Mouse (Mus musculus): ENCODE results near the gene Stard9. TPM values are rescaled to one million over a fixed set of nuclear protein-coding genes. Genes with fewer than 3 reads are reported as not detected.

Stard9 gene
- polyA plus RNA-seq, 1 experiment from 2014 or later: 20.2 TPM

DNA sequence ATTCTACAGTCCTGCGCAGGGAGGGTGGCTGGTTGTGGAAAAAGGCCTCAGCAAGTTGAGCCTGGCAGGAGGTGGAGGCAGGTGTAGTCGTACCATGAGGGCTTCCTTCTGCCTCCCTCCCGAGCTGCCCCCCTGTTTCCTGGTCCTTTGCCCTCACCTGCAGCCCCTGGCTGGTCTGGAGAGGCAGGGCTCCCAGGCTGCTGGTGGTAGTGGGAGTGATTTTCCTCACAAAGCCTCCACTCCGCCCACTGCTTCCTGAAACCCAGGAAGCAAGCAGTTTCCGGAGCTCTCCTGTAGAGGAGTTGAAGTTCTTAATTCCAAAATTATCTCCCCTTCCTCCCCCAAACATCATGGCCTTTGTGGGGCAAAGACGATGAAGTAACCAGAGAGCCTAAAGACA is 95.3 kb downstream of the Stard9 start:
- Histone ChIP-seq H3K27ac (no peak overlapping the region), H3K4me3 (ENCODE audit: inconsistent target) (no peak overlapping the region), H3K79me2 (ENCODE audit: inconsistent target) (no peaks in the 10 kb centered on the region), H3K36me3 (ENCODE audit: inconsistent target) (peaks cover 79% of the 10 kb centered on the region; the same call in 1 of the 2 replicates)
- WGBS (ENCODE audit: missing documents): 45% methylated on average over 6 of the region's 6 CpGs

DNA sequence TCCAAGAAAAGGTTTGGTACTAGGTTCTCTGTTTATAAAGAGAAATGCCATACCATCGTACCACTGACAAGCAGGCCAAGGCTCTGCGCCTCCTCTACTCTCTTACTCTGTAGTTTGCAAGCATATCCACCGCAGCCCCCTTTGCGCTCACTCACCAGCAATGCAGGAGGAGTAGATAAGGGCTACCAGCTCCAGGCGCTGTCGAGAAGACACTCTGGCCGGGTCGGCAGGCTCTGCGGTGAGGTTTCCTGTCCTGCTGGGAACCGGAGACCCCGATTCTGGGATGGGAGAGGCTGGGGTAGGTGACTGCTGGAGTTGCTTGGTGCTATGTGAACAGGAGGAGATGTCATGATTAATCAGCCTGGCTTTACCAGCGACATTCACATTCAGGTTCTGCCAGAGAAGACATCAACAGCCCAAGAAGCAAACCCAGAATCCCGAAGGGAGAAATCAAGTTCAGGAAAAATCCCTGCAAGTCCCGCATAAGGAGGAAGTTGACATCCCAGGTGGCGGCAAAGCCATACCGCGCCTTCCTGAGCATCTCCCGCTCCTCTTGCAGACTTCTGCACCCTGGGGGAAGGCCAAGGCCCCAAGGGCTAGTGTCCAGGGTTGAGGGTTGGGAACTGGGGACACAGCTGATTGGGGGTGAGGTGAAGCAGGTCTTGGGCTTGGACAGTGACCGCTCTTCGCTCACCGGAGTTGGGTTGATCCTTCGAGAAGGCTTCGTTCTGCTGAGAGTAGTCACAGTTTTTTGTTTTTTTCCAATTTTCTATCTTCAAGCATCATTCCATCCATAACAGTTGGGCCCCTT is 101.1 kb downstream of the Stard9 start:
- WGBS (ENCODE audit: missing documents): 39% methylated on average over 23 of the region's 23 CpGs
- H3K36me3 ChIP-seq (ENCODE audit: inconsistent target): peaks cover 37% of the 10 kb centered on the region; the same call in 1 of the 2 replicates
- H3K4me3 ChIP-seq (ENCODE audit: inconsistent target): peak overlapping the region; percentile 41
- H3K27ac ChIP-seq: no peak overlapping the region
- H3K79me2 ChIP-seq (ENCODE audit: inconsistent target): peaks cover 5% of the 10 kb centered on the region; the same call in 1 of the 2 replicates

DNA sequence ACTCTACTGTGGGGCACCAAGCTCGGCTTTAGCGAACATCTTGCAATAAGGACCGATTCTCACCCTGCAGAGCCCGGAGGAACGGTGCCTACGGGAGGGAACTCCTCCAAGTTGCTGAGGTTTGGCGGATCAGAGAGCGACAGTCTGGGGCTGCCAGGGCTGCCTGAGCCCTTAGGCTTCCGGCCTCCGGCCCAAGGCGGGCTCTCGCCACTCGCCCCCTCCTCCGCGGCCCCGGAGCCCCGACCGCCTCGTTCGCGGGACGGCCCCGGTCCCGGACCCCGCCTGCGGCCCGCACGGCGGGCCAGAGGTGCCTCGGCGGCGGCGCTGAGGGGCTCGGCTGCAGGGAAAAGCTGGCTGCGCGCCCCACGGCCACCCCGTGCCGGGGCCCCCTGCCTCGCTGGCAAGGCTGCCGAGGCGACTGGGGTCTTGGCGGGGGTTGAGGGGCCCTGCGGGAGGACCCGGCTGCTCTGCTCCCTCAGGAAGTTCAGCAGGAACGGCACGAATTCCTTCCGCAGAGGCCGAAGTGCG is 101.8 kb downstream of the Stard9 start:
- Histone ChIP-seq H3K4me3 (ENCODE audit: inconsistent target) (peak overlapping the region; percentile 41), H3K36me3 (ENCODE audit: inconsistent target) (peaks cover 31% of the 10 kb centered on the region; the same call in 1 of the 2 replicates), H3K27ac (no peak overlapping the region), H3K79me2 (ENCODE audit: inconsistent target) (peaks cover 5% of the 10 kb centered on the region; the same call in 1 of the 2 replicates)
- under 1% methylated on average over 30 of the region's 50 CpGs for WGBS (ENCODE audit: missing documents)

DNA sequence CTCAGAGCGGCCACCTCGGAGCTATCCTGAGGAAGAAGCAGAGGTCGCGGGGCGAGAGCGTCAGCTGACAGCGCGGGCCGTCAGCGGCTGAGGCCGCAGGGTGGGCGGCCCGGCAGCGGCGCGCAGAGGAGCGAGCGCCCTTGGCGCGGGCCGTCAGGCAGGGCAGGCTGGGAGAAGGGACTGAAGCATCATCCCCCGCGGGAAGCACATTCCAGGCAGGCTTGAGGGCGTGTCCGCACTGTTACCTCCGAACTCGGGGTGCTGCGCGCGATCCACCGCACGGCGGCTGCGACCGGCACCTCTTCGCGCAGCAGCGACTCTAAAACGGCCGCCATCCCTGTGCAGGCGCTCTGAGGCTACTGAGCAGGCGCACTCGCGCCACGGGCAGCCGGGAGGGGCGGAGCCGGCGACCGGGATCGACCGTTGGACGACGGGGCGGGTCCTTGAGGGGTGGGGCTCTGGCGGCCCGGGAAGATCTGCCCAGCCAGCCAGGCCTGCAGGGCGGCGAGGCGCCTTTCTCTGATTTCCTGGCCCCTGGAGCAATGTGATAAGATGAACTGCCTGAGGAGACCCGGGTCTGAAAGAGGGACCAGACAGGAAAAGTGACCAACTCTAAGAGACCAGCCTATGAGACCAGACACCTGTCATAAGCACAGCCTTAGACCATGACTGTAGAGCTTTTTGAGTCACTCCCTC is 102.4 kb downstream of the Stard9 start:
- WGBS (ENCODE audit: missing documents): under 1% methylated on average over 58 of the region's 61 CpGs
- Histone ChIP-seq H3K36me3 (ENCODE audit: inconsistent target) (peaks cover 25% of the 10 kb centered on the region; the same call in 1 of the 2 replicates), H3K79me2 (ENCODE audit: inconsistent target) (peaks cover 5% of the 10 kb centered on the region; the same call in 1 of the 2 replicates), H3K27ac (peak overlapping the region; percentile 56), H3K4me3 (ENCODE audit: inconsistent target) (peak overlapping the region; percentile 48)

DNA sequence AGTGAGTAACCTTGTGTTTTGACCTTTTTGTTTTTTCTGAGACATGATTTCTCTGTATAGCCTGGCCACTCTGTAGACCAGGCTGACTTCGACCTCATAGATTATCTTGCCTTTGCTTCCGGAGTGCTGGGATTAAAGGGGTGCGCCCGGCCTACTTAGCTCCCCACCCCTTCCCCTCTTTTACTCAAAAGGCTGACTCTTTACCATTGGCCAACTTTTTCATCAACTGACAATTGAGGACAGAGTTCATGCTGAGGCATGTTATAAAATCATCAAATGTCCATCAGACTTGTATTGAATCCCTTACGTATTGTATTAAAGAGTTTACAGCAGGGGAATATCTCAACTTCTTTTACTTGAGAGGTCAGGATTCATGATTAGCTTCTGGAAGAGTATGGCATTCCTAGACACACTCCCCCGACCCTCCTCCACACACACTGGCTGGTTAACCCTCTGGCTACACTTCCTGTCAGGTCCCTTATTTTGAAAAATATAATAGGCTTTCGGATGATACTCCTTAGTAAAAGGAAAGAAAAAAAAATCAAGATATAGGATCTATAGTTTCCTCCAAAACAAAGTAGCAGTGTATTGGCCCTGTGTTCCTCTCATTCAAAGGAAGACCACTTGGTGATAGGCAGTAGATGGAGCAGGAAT is 103.1 kb downstream of the Stard9 start:
- WGBS (ENCODE audit: missing documents): 42% methylated on average over 7 of the region's 7 CpGs
- H3K36me3 ChIP-seq (ENCODE audit: inconsistent target): peaks cover 18% of the 10 kb centered on the region; the same call in 1 of the 2 replicates
- H3K79me2 ChIP-seq (ENCODE audit: inconsistent target): peaks cover 5% of the 10 kb centered on the region; the same call in 1 of the 2 replicates
- H3K27ac ChIP-seq: peak overlapping the region; percentile 56
- H3K4me3 ChIP-seq (ENCODE audit: inconsistent target): peak overlapping the region; percentile 48

DNA sequence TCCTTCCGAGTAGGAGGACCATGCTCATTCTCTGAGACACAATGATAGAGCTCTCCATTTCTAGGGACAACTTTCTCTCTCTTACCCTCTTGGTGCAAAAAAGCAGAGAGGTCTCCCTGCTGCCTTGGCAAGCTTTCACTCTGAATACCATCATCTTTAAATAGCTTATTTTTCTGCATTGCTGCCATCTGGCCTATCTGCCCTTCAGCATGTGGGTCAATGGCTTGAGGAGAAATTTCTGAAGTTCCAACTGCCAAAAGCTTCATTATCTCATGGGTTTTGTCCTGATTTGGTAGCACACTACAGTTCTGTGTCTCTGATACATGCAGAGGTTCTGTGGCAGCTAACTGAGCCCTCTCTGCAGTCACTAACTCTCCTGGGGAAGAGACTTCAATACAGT is 116.6 kb downstream of the Stard9 start:
- no peak overlapping the region for H3K4me3 ChIP-seq (ENCODE audit: inconsistent target)
- H3K36me3 ChIP-seq (ENCODE audit: inconsistent target): no peaks in the 10 kb centered on the region
- 86% methylated on average over 1 of the region's 1 CpGs for WGBS (ENCODE audit: missing documents)
- no peaks in the 10 kb centered on the region for H3K79me2 ChIP-seq (ENCODE audit: inconsistent target)
- no peak overlapping the region for H3K27ac ChIP-seq

DNA sequence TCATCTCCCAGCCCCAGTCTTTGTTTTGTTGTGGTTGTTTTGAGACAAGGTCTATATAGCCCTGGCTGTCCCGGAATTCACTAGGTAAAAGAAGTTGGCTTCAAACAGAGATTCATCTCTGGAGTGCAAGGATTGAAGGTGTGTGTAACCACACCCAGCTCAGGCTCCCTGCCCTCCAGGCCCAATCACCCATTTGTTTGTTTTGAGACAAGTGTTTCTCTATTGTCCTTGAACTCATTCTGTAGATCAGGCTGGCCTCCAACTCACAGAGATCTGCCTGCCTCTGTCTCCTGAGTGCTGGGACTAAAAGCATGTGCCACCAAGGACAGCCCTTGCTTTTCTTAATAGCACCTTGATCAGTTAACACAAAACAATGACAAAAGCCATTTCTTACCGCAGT is 119.1 kb downstream of the Stard9 start:
- Histone ChIP-seq H3K27ac (no peak overlapping the region), H3K36me3 (ENCODE audit: inconsistent target) (no peaks in the 10 kb centered on the region), H3K4me3 (ENCODE audit: inconsistent target) (no peak overlapping the region), H3K79me2 (ENCODE audit: inconsistent target) (no peaks in the 10 kb centered on the region)
- 100% methylated on average over 2 of the region's 2 CpGs for WGBS (ENCODE audit: missing documents)

DNA sequence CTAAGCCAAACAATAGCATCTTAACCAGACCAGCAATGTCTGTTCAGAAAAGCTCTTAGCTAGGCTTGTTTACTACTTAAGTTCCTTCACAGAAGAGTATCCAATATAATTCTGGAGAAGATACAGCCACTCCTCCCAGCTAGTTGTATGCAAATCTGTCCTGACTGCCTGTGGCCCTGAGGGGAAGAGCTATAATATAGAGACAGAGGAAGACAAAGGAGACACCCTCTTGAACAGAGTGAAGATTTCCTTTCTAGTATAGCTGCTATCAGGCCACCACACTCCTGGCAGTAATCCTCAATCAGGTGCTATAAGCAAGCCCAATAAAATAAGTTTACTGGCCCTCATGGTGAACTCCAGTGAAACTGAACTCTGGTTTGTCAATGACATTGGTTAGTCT is 133.0 kb downstream of the Stard9 start:
- Histone ChIP-seq H3K36me3 (ENCODE audit: inconsistent target) (no peaks in the 10 kb centered on the region), H3K79me2 (ENCODE audit: inconsistent target) (no peaks in the 10 kb centered on the region), H3K27ac (no peak overlapping the region), H3K4me3 (ENCODE audit: inconsistent target) (no peak overlapping the region)

DNA sequence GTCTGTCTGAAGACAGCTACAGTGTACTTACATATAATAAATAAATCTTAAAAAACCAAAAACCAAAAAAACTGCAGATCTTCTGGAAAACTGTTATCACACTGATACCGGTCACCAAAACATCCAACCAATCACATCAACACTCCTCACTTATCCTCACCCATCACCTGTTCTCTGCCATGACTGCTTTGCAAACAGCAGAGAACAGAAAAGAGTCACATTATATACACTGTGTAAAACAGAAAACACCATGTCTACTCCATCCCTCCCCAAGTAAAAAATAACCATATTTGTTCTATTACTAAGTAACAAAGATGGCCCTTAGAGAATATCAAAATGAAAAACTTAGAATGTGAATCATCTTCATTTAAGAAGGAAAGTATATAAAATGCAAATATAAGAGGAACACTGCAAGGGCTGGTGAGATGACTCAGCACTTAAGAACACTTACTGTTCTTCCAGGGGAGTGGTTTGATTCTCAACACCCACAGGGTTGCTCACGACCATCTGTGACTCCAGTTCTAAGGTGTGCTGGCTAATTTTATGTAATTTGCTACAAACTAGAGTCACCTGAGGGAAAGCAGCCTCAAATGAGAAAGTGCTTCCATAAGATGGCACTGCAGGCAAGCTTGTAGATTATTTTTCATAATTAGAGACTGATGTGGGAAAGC is 141.5 kb downstream of the Stard9 start:
- WGBS (ENCODE audit: missing documents): 78% methylated on average over 2 of the region's 2 CpGs
- H3K36me3 ChIP-seq (ENCODE audit: inconsistent target): no peaks in the 10 kb centered on the region
- H3K4me3 ChIP-seq (ENCODE audit: inconsistent target): no peak overlapping the region
- H3K27ac ChIP-seq: no peak overlapping the region
- no peaks in the 10 kb centered on the region for H3K79me2 ChIP-seq (ENCODE audit: inconsistent target)

Other genes starting within 250 kb of the Stard9 start
- gene Ganc, start 225.2 kb upstream of the Stard9 start, polyA plus RNA-seq (2018): 6.3 to 14.6 TPM (median 9.9 TPM) in 3 replicates
- gene Tmem87a, start 225.0 kb upstream of the Stard9 start, polyA plus RNA-seq (2018): 38.8 to 52.5 TPM (median 44.9 TPM) in 3 replicates
- 0.22 to 0.67 TPM (median 0.42 TPM) in 3 replicates for gene Capn3, start 173.1 kb upstream of the Stard9 start, polyA plus RNA-seq (2018)
- gene Zfp106, start 65.3 kb upstream of the Stard9 start, polyA plus RNA-seq (2018): 45.2 to 55.7 TPM (median 52.7 TPM) in 3 replicates
- 69.9 to 226 TPM (median 125 TPM) in 3 replicates for gene Snap23, start 61.5 kb upstream of the Stard9 start, polyA plus RNA-seq (2018)
- 9.1 to 15.6 TPM (median 9.1 TPM) in 3 replicates for gene Haus2, start 19.7 kb upstream of the Stard9 start, polyA plus RNA-seq (2018)
- 24.7 to 30.5 TPM (median 28.5 TPM) in 3 replicates for gene Lrrc57, start 19.6 kb upstream of the Stard9 start, polyA plus RNA-seq (2018)
- 3.0 to 6.3 TPM (median 6.0 TPM) in 3 replicates for gene Cdan1, start 221.0 kb downstream of the Stard9 start, polyA plus RNA-seq (2018)
- gene Ttbk2, start 221.5 kb downstream of the Stard9 start, polyA plus RNA-seq (2018): 2.8 to 3.3 TPM (median 3.0 TPM) in 3 replicates